Mouse (Mus musculus): ENCODE results near the gene Bcl2a1a. TPM values are rescaled to one million over a fixed set of nuclear protein-coding genes. Genes with fewer than 3 reads are reported as not detected.
"Not testable (repeated sequence)": the region's sequence is repeated elsewhere in the genome, so short reads cannot be mapped to it uniquely, and the experiment has no call there.

Bcl2a1a gene
- not detected for total RNA-seq (2021)

DNA sequence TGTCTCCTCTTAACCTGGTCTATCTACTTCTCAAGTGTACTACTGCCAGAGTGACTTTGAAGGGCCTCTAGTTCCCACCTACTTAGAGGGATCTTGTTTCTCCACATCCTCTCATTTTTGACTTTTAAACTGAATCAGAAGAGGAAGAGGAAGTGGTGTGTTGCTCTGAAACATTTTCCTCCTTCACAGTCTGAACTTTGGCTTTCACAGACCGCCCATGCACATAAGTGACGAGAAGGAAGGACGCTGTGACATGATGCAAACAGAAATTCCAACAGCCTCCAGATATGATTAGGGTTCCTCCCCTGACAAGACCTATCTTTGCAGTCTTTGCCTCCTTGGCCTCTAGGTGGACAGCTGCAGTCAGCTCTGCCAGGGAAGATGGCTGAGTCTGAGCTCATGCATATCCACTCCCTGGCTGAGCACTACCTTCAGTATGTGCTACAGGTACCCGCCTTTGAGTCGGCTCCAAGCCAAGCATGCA is at the start of gene Bcl2a1a:
TSS of gene Bcl2a1a (plus strand) at position 231 of the 484 bp plus-strand sequence.
- intact Hi-C loops (cut with DNase I); DNase-seq: not testable (repeated sequence)

DNA sequence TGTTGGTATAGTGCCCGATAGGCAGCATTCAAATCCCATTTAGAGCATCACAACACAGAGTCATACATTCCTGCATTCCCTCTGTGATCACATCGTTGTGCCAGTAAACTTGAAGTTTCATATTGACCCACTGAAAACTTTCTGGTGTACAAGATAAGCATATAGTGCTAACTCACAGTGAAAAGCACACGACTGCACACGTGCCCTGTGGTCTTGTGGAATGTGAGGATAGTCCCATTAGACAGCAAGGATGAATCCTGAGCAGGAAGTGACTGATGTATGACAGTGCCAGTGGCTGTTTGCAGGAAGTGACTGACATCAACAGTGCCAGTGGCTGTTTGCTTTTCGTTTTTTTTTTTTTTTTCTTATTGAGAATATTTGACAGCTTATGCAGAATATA is 40.1 kb upstream of the Bcl2a1a start:
- intact Hi-C loops (cut with DNase I); DNase-seq: not testable (repeated sequence)

DNA sequence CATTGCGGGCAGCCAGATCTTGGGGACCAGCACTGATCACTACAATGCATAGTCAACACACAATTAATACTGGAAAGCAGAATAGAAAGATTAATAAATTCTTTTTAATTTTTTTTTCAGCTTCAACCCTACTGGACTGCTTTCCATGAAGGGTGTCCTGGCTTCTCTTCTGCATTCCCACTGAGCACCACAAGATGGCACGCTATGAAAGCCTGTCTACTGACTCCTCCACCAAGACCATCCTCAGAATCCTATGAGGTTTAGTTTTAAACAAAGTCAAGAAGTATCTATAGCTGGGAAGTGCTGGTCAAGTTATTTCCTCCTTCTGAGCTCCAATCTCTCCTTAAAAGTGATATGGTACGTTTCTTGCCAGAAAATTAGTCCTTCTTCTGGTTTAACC is 18.4 kb upstream of the Bcl2a1a start:
- DNase-seq: peak; percentile 24
- intact Hi-C loops (cut with DNase I): not testable (repeated sequence)

DNA sequence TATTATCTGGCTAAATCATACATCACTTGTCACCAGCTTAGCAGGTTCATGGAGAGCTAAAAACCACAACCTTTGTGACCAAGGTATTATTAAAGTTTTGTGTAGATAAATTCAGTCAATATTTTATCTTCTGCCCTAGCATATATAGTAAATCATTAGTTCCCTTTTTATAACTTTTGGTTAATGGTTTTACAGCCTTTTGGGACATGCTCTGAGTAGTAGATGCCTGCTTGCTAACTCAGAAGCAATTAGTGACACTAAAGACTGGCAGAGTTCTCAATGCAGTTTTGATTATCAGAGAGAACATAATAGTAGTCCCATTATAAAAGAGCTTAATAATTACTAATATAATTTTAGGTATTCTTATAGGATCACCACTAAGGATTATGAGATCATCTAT is 5.2 kb upstream of the Bcl2a1a start:
- intact Hi-C loops (cut with DNase I); DNase-seq: not testable (repeated sequence)

DNA sequence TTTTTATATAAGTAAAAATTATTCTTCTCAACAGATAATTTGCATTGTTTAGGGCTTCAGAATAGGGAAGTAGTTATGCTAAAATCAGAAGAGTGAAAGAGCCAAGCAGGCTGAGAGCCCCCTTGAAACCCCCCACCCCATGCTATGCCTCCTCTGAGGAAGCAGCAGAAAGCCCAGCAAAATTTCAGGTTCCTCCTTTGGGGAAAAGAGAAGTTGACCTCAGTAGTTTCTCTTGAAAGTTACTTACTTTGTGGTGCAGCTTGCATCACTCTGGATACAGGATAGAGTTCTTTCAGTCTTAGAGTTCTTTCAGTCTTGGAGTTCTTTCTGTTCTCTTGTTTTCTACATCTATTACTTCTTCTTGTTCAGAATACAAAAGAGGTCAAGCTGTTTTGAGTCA is 3.5 kb upstream of the Bcl2a1a start:
- DNase-seq; intact Hi-C loops (cut with DNase I): not testable (repeated sequence)

DNA sequence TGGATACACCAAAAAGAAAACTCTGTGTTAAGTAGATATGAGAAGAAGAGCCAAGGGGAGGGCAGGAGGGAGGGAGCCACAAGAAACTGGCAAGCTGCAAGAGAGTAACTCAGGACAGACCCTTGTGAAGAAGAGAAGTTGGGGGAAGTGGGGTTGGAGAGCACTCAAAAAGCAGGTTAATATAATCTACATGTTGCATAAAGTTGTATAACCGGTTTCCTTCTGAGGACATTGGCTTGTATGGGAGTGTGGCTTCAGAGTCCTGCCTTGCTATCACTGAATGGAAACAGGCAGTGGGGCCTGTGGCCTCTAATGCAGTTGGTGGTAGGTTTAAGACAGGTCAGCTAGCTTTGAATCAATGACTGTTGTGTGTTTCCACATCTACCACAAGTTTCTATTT is 1.5 kb upstream of the Bcl2a1a start:
- DNase-seq; intact Hi-C loops (cut with DNase I): not testable (repeated sequence)

DNA sequence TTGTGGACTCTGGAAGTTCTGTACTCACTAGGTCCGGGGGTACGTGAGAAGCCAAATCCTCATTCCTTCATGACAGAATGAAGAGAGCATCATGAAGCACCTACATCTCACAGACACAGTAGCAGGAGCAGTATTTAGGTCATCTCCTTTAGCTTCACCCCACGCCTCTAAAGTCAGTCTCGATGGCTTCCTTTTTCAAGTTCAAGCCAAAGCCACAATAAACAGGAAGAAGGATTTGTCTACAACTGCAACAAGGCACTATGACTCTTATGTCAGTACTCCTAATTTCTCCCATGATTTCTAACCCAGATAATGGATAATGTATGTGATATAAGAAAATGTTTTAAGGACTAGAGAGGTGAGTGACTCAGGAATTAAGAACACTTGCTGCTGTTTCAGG is 665 bp upstream of the Bcl2a1a start:
- DNase-seq; intact Hi-C loops (cut with DNase I): not testable (repeated sequence)

DNA sequence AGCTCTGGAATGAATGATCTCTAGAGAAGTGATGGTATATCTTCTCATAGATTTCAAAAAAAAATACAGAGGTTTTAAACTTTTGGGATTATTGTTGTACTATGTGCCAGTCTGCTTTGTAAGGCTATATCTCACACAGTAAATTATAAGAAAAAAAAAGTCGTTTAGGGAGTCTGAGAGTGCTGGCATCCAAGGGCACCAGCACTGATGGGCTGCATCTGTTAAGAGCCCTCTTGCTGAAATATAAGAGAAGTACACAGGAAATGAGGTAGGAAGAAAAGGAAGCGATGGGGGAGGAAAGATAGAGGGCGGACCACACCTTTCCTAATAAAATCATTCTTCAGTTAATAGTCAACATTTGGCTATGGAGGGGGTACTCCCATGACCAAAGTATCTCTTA is 2.2 kb downstream of the Bcl2a1a start:
- no peak for DNase-seq
- intact Hi-C loops (cut with DNase I): no loop called here

DNA sequence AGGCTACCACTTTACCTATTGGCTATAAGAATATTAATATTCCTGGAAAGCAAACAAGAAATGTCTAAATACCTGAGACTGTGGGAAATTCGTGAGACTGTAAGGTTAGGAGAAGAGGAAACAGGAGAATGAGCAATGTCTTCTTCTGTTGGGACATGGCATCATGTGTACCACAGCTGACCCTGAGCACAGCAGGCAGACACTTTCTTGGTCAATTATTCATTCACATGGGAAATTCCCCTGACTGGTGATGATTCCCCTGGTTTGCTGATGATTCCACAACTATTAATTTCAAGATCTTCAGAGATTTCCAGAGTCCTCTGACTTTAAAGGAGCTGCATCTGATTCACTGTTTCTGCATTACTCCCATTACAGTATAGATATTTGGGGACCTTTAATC is 3.3 kb downstream of the Bcl2a1a start:
- DNase-seq; intact Hi-C loops (cut with DNase I): not testable (repeated sequence)

DNA sequence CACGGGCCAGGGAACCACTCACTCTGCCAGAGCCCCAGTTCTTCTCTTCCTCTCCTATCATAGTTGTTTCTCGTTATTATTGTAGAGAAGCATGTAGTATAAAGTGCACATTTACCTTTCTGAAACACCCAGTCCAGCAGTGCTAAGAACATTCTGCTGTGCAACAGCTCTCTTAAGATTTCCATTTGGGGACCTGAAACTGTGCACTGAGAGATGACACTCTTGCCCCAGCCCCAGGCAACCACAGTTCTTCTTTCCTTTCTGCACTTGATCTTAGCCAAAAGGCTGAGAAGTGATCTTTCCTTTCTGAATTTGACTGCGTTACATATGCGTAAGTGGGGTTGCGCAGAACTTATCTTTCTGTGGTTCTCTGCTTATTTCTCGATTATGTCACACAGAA is 9.8 kb downstream of the Bcl2a1a start:
- DNase-seq; intact Hi-C loops (cut with DNase I): not testable (repeated sequence)

DNA sequence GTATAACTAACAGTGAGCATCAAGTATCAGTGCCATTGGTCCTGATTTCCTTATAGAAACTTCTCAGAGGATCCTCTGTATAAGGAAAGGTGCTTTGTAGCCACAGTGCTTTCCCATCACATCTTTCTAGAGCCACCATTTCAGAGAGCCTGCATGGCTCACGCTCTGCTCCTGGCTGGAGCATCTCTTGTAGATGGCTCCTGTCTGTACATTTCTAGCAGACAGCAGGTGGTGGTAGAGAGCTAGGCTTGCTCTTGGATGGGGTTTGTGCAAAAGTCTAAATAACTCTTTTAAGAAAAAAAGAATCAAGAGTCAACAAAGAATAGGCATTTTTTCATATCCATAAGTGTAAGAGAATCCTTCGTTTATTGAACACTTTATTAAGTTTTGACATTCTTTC is 12.8 kb downstream of the Bcl2a1a start:
- intact Hi-C loops (cut with DNase I); DNase-seq: not testable (repeated sequence)

DNA sequence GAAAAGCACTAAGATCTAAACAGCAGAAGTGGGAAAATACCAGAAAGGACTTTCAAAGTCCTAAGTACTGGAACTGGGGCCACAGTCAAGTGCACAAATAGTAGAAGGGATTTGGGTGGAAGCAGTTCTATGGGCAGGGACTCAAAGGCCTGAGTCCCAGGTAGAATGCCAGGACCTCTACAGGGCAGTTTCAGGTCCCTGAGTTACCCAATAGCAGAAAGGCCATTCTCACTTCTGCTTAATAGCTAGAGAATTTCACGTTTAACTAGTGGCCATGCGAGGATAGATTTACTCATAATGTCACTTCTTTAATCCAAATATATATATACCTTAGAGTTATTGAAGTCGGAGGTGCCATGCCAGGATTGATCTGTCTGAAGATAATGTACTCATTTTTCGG is 20.2 kb downstream of the Bcl2a1a start:
- intact Hi-C loops (cut with DNase I); DNase-seq: not testable (repeated sequence)

DNA sequence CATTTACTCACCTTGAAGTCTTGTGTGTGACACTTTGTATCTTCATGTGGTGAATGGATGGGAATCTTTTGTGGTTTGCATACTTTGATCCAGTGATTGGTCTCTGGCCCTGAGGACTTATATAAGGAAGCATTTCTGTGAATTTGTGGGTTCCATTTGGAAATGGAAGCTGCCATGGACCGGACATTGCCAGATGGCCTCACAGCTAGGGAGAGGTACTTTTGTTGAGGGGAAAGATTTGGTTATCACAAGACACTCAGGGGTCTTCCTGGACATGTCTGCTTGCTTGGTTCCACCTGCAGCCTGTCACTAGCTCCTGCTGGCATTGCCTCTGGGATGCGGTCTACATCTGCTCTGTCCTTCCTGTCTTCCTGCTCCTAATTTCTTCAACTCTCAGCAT is 23.1 kb downstream of the Bcl2a1a start:
- peak; percentile 8 for DNase-seq
- intact Hi-C loops (cut with DNase I): not testable (repeated sequence)

DNA sequence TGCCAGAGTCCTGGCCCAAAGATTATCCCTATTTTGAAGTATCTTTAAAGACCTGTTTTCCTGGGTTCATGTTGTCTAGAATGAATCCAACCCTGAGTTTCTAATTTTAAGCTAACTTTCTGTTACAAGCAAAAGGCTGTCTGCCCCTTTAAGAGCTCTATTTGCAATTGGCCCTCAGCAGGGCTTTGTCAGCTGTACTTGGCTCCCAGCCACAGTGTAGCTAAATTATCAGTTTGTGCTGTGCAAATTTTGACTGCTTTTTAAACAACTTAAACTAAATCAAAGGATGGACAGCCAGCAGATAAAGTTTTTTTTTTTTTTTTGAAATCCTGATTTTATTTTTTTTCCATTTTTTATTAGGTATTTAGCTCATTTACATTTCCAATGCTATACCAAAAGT is 44.8 kb downstream of the Bcl2a1a start:
- DNase-seq; intact Hi-C loops (cut with DNase I): not testable (repeated sequence)

Other genes starting within 250 kb of the Bcl2a1a start
- 10 to 100 TPM; 30.9 to 33.3 TPM for gene Mthfsl, start 236.6 kb upstream of the Bcl2a1a start, total RNA-seq (2021)
- gene Bcl2a1d, start 225.0 kb upstream of the Bcl2a1a start, total RNA-seq (2021): not detected
- not detected for gene Trim43c, start 117.7 kb upstream of the Bcl2a1a start, total RNA-seq (2021)
- not detected for gene Trim43b, start 135.9 kb downstream of the Bcl2a1a start, total RNA-seq (2021)
- under 1 TPM in 1 of 2 experiments, not detected in 1; 0.77 TPM for gene Bcl2a1b, start 242.3 kb downstream of the Bcl2a1a start, total RNA-seq (2021)
- not detected for gene Gm29094, start 242.5 kb downstream of the Bcl2a1a start, total RNA-seq (2021)